ENCODE assay signal across 10 mouse cellular contexts in the genomic region with DNA sequence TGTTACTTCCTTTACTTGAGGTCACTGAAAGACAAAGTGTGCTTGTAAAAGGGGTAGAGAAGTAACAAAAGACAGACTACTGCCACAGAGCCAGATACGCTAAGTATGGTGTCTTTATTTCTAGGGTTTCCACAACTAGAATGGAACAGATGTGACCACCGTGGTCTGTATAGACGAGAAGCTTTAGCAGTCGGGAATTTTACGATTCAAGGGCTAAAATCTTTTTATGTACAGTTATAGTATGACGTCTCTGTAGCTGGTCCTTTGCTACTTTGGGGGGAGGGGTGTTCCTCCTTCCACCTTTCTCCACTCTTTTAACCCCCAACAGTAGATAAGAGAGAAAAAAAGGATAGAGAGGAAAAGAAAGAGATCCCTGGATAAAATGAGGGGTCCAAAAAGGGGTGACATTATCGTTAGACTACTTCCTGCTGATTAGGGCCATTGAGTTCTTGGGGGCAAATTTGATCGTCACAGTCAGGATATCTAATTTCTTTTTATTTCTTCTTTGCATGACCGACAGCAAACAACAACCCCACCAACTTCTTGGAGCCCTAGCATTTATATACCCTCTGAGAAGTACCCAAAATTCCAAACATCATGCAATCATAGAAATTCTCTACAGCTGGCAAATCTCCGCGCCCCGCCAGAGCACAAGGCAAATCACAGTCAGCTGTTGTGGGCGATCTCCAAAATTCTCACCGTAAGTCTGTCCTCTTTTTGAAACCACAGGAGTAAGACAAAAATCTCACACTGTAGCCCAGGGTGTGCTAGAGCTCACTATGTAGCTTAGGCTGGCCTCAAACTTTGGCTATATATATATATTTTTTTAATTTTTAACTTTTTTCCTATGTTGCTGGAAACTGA. TPM values are rescaled to one million over a fixed set of nuclear protein-coding genes. Genes with fewer than 3 reads are reported as not detected.
DNase-seq lines count a peak whose midpoint lies in the region; ATAC-seq and TF ChIP-seq lines count a peak whose summit lies in the region.
"Had no signal": no experiment of that assay in that cellular context is flagged by ENCODE, and none has a peak within 500 bp of the region (broad histone marks: within the 10 kb centered on the region; RNA-seq: fewer than 3 reads in every experiment).

No protein-coding gene starts in this region.

- peak overlapping the region; percentile 76; the same call in 1 of the 2 replicates for H3K9ac ChIP-seq in heart, embryonic 16.5 days (ENCODE audit: low read length)
- no peak overlapping the region for H3K9ac ChIP-seq in liver, embryonic 13.5 days
- no peak overlapping the region for H3K9ac ChIP-seq in midbrain, embryonic 15.5 days

- no peaks in the 10 kb centered on the region for H3K36me3 ChIP-seq in heart, embryonic 16.5 days (ENCODE audit: control insufficient read depth, insufficient read depth)
- H3K36me3 ChIP-seq in C2C12 (ENCODE audit: control insufficient read depth, insufficient read depth), result no peaks in the 10 kb centered on the region
- no peaks in the 10 kb centered on the region for H3K36me3 ChIP-seq in liver, embryonic 13.5 days
- H3K36me3 ChIP-seq in midbrain, embryonic 15.5 days (replicated peaks), result no peaks in the 10 kb centered on the region
- H3K36me3 ChIP-seq: embryonic facial prominence, embryonic 12.5 days; midbrain, embryonic 13.5 days had no signal

- H3K9me3 ChIP-seq in heart, embryonic 16.5 days (replicated peaks; ENCODE audit: control insufficient read depth, low read length), result no peaks in the 10 kb centered on the region
- no peaks in the 10 kb centered on the region; the same call in 1 of the 2 replicates for H3K9me3 ChIP-seq in liver, embryonic 13.5 days (replicated peaks)
- H3K9me3 ChIP-seq in midbrain, embryonic 15.5 days, result no peaks in the 10 kb centered on the region
- H3K9me3 ChIP-seq: embryonic facial prominence, embryonic 12.5 days; midbrain, embryonic 13.5 days had no signal

- ATAC-seq in heart, embryonic 16.5 days (replicated peaks; ENCODE audit: extremely low read depth, insufficient read depth, low FRiP score), result no peak
- ATAC-seq in liver, embryonic 13.5 days (ENCODE audit: low read depth), result no peak
- ATAC-seq in midbrain, embryonic 15.5 days (replicated peaks), result no peak
- ATAC-seq: midbrain, embryonic 13.5 days had no signal

- peaks cover 17% of the 10 kb centered on the region for H3K4me1 ChIP-seq in heart, embryonic 16.5 days (ENCODE audit: control insufficient read depth, insufficient read depth, low read length)
- H3K4me1 ChIP-seq in brown adipose tissue, adult 24 weeks (ENCODE audit: control insufficient read depth, insufficient read depth, insufficient read length, low read length), result peaks cover 6% of the 10 kb centered on the region; the same call in 1 of the 2 replicates
- peaks cover 21% of the 10 kb centered on the region for H3K4me1 ChIP-seq in liver, embryonic 13.5 days (replicated peaks)
- peaks cover 6% of the 10 kb centered on the region for H3K4me1 ChIP-seq in midbrain, embryonic 15.5 days

- H3K27me3 ChIP-seq in heart, embryonic 16.5 days (ENCODE audit: control insufficient read depth, insufficient read depth, low read length), result no peaks in the 10 kb centered on the region
- H3K27me3 ChIP-seq in C2C12 (ENCODE audit: control insufficient read depth, insufficient read depth, insufficient read length), result no peaks in the 10 kb centered on the region
- H3K27me3 ChIP-seq in liver, embryonic 13.5 days, result peaks cover 36% of the 10 kb centered on the region
- H3K27me3 ChIP-seq in midbrain, embryonic 15.5 days (replicated peaks), result no peaks in the 10 kb centered on the region
- H3K27me3 ChIP-seq: embryonic facial prominence, embryonic 12.5 days had no signal

- 69% methylated on average over 14 of the region's 14 CpGs for WGBS in heart, embryonic 16.5 days
- WGBS in liver, embryonic 13.5 days (ENCODE audit: insufficient replicate concordance), result 40% methylated on average over 14 of the region's 14 CpGs
- WGBS in midbrain, embryonic 15.5 days, result 89% methylated on average over 14 of the region's 14 CpGs

- no peak for DNase-seq in heart, postnatal 4 days
- DNase-seq in liver, embryonic 13.5 days, result no peak
- DNase-seq in frontal cortex, postnatal 25 days (ENCODE audit: low spot score in 2 of 2), result no peak
- no peak for DNase-seq in layer of hippocampus, postnatal 10 days (ENCODE audit: low spot score in 2 of 2)

- no peak overlapping the region for H3ac ChIP-seq in C2C12 (ENCODE audit: control insufficient read depth, insufficient read length, low read depth)

- peak overlapping the region; percentile 85 for H3K4me2 ChIP-seq in heart, embryonic 16.5 days (ENCODE audit: low read depth, low read length)
- H3K4me2 ChIP-seq in liver, embryonic 13.5 days, result peak overlapping the region; percentile 68
- H3K4me2 ChIP-seq in midbrain, embryonic 15.5 days, result no peak overlapping the region

- TF ChIP-seq CTCF in C2C12 (IDR thresholded peaks at IDR 0.05; ENCODE audit: control insufficient read depth, insufficient read depth, insufficient read length), result no peak

- H3K79me2 ChIP-seq in C2C12 (ENCODE audit: control insufficient read depth, insufficient read depth), result no peaks in the 10 kb centered on the region

- peak overlapping the region; percentile 72 for H3K27ac ChIP-seq in heart, embryonic 16.5 days (ENCODE audit: low read length)
- peak overlapping the region; percentile 75 for H3K27ac ChIP-seq in brown adipose tissue, adult 24 weeks (replicated peaks; ENCODE audit: low read depth, low read length)
- H3K27ac ChIP-seq in liver, embryonic 13.5 days, result peak overlapping the region; percentile 71
- H3K27ac ChIP-seq in midbrain, embryonic 15.5 days, result no peak overlapping the region
- H3K27ac ChIP-seq: embryonic facial prominence, embryonic 12.5 days; midbrain, embryonic 13.5 days had no signal

- no peaks in the 10 kb centered on the region for H3K79me3 ChIP-seq in C2C12 (ENCODE audit: low read depth)

- peak overlapping the region; percentile 63 for H3K4me3 ChIP-seq in heart, embryonic 16.5 days (ENCODE audit: low read length)
- H3K4me3 ChIP-seq in C2C12 (ENCODE audit: insufficient read depth, poor library complexity, severe bottlenecking), result no peak overlapping the region
- H3K4me3 ChIP-seq in brown adipose tissue, adult 24 weeks (ENCODE audit: insufficient read depth, low read depth, low read length), result peak overlapping the region; percentile 55
- peak overlapping the region; percentile 50 for H3K4me3 ChIP-seq in liver, embryonic 13.5 days (replicated peaks)
- no peak overlapping the region for H3K4me3 ChIP-seq in midbrain, embryonic 15.5 days

TF ChIP-seq in C2C12, 6 proteins besides CTCF, POLR2A, EP300 and RAD21:
- no peak for TF ChIP-seq MYOG (IDR thresholded peaks at IDR 0.05; ENCODE audit: control insufficient read depth, extremely low read depth, insufficient read length)
- TF ChIP-seq FOSL1 (IDR thresholded peaks at IDR 0.05; ENCODE audit: insufficient read depth, low read length, poor library complexity, severe bottlenecking), result no peak
- peak; percentile 7 for TF ChIP-seq MAX (IDR thresholded peaks at IDR 0.05)
TF ChIP-seq in C2C12: peak in this region for 1.

RNA-seq across cellular contexts. Expression of gene Ptp4a2, which starts 0.8 kb away (rescaled TPM):
- polyA plus RNA-seq in heart, embryonic 16.5 days (2015; fragmentation: Nextera tagmentation; extraction: Ambion mirVana), result 352 and 364 TPM in 2 replicates
- total RNA-seq in heart, postnatal 4 days (2021), result 100 to 1,000 TPM; 293 to 301 TPM
- 101 TPM for polyA plus RNA-seq in C2C12 (2012; fragmentation: generic; extraction: Trizol)
- 156 and 232 TPM in 2 replicates for polyA plus RNA-seq in brown adipose tissue, adult 24 weeks (2012; ENCODE audit: insufficient read depth, insufficient read length, missing spikeins)
- polyA plus RNA-seq in liver, embryonic 13.5 days (2015; fragmentation: Nextera tagmentation; extraction: Ambion mirVana), result 236 and 269 TPM in 2 replicates
- polyA plus RNA-seq in midbrain, embryonic 15.5 days (2015; fragmentation: Nextera tagmentation; extraction: Ambion mirVana), result 220 and 223 TPM in 2 replicates
- 100 to 1,000 TPM; 125 to 136 TPM for total RNA-seq in layer of hippocampus, postnatal 10 days (2021)

Comparison
In these comparisons a context has a peak if more than half of its experiments do, and no peak if none do; other contexts are left out.
1. H3K4me3 ChIP-seq: peak in heart, embryonic 16.5 days (single experiment), brown adipose tissue, adult 24 weeks (single experiment) and liver, embryonic 13.5 days (single experiment); none in C2C12 (single experiment) and midbrain, embryonic 15.5 days (single experiment).